Mouse (Mus musculus) gonadal fat pad, adult 2 months (tissue): ENCODE results near the gene Sec31b. TPM values are rescaled to one million over a fixed set of nuclear protein-coding genes. Genes with fewer than 3 reads are reported as not detected.

Source experiments
- DNase-seq: peaks from one replicate; pipeline ENCODE4 v3.0.0-alpha.2; 2012; ENCODE audit warnings: low read depth
- polyA plus RNA-seq: library from polyadenylated mRNA; depleted of rRNA; stranded (reverse); fragments of >200 nt; gene quantifications from 2 replicates; pipeline ENCODE4 v1.2.3, GENCODE M21; 2012; rRNA removed

The Sec31b gene
- polyA plus RNA-seq, 1 experiment: 9.2 TPM

DNA sequence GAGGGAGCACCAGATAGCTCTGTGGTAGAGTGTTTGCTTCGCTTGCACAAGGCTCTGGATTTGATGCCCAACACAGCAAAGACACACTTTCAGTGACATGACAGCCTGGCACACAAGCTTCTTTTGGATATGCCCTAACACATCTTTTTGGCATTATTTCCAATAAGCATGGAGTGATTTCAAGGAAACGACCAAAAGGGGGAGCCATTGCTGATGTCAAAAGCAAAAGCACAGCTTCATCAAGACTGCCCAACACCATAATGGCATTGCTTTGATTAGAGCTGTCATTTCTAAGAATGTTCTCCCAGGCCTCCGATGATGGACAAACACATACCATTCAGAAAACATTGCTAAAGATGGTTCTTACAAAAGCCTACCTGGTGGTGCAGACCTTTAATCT is 69.1 kb downstream of the Sec31b start:
- no peak for DNase-seq

GRCm38 (mm10) chr19:44475268-44475667 is 70.4 kb downstream of the Sec31b start:
- no peak for DNase-seq

- DNase-seq: no peak
Measured at GRCm38 (mm10) chr19:44474158-44474557, 71.5 kb downstream of the Sec31b start.

Other genes starting within 250 kb of the Sec31b start
- gene Scd4, start 212.8 kb downstream of the Sec31b start, polyA plus RNA-seq: 0.52 and 0.73 TPM in 2 replicates
- gene Scd1, start 138.0 kb downstream of the Sec31b start, polyA plus RNA-seq: 3,525 and 4,693 TPM in 2 replicates
- gene Wnt8b, start 52.4 kb downstream of the Sec31b start, polyA plus RNA-seq: 0.05 and 0.22 TPM in 2 replicates
- not detected in 2 replicates for gene Gm20538, start 7.0 kb upstream of the Sec31b start, polyA plus RNA-seq
- gene Ndufb8, start 9.6 kb upstream of the Sec31b start, polyA plus RNA-seq: 745 and 800 TPM in 2 replicates
- gene Hif1an, start 17.0 kb upstream of the Sec31b start, polyA plus RNA-seq: 18.3 and 18.7 TPM in 2 replicates
- gene Pax2, start 210.2 kb upstream of the Sec31b start, polyA plus RNA-seq: 15.7 and 31.3 TPM in 2 replicates